Mouse (Mus musculus) lung, postnatal 36 days (tissue): ENCODE results near the gene Rpl35.

ENCODE experiments used
- DNase-seq: peaks from one replicate; pipeline ENCODE4 v3.0.0; 2022; ENCODE audit warnings: mixed read lengths

Gene Rpl35

GRCm38 (mm10) chr2:38992452-38992851 lies 13.0 kb downstream of the Rpl35 start:
- DNase-seq = no peak

DNA sequence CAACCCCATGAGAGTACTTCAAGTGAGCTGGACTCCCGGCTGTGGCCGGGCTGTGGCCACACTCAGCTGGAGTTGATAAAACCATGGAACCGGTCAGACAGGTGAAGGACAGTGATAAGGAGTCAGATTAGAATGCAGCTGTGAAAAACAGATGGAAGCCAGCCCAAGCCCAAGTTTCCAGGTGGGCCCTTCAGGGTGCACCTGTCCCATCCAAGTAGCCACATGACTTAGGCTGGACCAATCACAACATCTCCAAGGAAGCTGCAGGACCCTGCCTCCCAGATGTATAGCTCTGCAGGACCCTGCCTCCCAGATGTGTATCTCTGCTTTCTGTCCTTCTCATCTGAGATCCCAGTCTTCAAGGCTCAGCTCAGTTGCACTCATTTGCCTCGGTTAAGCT lies 13.4 kb downstream of the Rpl35 start:
- DNase-seq = no peak

- no peak for DNase-seq
Observed at GRCm38 (mm10) chr2:38988929-38989328, 16.5 kb downstream of the Rpl35 start.

DNA sequence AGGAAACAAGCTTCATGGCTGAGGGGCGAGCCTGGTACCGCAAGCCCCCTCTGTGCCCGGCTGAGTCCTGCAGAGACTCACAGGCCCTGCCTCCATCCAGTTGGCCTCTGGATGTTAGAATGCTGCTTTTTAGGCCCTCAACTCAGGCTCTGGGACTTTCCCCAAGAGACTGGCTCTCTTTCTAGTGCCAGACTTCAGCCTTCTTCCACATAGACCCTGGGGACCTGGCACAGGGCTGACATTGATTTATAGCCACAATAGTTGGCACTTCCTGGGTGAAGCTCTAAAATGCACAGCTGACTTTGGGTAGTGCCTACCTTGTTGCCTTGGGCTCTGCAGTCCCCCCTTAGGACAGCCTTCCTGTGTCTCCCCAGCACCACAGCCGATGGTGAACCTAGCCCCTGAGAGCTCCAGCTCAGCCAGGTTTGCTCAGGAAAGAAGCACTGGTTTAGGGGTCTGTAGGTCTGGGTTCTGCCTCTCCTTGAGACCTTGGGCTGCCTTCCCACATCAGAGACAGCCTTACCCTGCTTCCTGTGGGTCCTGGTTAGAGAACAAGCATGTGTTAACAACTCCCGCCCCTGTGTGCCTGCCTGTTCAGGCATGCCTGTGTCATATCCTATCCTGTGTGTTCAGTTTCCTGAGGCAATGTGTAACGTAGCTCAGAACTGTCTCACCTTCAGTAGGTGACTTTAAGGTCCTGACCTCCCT lies 17.5 kb downstream of the Rpl35 start:
- DNase-seq = no peak

DNA sequence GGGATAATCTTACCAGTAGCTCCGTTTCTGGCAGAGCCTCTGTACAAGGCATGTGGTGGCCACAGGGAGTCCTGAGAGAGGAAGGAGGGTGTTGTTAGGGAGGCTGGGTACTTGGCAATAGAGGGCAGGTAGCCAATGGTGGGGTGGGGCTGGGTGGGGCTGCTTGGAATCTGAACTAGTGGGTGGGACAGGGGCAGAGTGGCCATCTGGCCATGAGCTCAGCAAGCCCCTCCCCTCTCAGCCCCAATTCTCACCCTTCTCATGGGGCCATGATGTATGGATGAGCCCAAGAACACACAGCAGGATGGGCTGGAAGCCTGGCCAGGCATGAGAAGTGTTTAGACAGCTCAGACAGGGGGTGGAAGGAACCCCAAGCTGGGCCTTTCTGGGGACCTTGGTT lies 18.1 kb downstream of the Rpl35 start:
- DNase-seq = no peak

DNA sequence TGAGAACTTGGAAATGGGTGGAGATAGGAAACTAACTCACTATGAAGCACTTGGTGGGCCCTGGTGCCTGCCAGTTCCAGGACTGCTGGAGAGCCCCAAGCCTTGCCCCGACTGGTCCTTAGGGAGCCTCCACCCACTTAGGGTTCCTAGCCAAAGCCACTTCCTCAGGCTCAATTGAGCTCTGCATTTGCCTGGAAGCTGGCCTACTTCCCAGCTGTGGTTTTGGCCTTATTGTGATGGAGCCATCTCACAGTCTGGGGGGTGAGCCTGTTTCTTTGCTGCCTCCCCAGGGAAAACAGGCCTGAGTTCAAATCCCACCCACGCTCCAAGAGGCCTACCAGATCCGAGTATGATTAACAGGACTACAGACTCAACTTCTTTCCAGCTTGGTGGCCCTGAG lies 18.8 kb downstream of the Rpl35 start:
- peak; percentile 83 for DNase-seq

GRCm38 (mm10) chr2:38983456-38983855 lies 22.0 kb downstream of the Rpl35 start:
- DNase-seq = no peak

- DNase-seq = no peak
Observed at GRCm38 (mm10) chr2:38977837-38978236, 27.6 kb downstream of the Rpl35 start.

DNA sequence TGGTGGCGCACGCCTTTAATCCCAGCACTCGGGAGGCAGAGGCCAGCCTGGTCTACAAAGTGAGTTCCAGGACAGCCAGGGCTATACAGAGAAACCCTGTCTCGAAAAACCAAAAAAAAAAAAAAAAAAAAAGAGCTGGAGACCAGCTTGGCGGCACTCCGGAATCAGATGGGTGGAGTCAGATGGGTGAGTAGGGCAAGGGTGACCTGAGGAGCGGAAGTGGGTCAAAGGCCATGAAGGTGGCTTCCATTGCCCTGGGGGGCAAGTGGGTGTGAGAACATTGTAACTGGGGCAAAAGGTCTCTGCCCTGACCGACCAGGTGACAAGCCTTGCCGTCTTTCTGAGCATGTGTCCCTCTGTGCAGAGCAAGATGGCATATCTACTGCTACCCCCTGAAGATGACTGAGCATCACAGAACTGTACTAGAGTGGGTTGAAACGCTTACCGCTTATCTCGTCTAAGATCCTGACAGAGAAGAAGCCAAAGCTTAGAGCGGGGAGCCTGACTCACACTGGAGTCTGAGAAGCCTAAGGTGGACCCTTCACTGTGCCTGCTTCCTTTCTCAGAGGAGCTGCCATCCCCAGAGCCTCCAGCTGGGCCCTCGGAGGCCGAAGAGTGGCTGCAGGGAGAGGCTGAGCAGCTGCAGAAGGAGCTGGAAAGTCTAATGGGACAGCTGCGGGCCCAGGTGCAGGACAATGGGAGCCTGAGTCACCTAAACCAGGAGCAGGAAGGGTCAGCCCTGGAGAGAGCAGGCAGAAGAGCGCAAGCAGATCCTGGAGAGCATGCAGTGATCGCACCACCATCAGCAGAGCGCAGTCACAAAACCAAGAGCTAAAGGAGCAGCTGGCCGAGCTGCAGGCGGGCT lies 29.3 kb downstream of the Rpl35 start:
- DNase-seq = no peak

DNA sequence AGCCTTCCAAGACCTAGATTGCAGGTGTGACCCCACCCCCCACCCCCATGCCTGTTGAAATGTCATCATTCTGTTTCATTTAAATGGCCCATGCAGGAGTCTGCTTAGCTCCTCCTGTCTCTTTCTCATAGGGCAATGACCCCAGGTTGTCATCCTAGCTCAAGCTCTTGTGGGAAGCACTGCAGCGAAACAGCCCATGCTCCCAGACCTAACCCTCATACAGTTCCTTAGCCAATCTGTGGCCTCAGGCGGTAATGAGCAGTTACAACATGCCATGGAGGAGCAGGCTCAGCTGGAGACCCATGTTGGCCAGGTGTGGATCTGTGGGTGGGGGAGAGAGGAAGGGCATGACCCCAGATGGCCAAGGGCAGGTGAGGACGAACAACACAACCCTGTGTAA lies 30.2 kb downstream of the Rpl35 start:
- DNase-seq = no peak

DNA sequence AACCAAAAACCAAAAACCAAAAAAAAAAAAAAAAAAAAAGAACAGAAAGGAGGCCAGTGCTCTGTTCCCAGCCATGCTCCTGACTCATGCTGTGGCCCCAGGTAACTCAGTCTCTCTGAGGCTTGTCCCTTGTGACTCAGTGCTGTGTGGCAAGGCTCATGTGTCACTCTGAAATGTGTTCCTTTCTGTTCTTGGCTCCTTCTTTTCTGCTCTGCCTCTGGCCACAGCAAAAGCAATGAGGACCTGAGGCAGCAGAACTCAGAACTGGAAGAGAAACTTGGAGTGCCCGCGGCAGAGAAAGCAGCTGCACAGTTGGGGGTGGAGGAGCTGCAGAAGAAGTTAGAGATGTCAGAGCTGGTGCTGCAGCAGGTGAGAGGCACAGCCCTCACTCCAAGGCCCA lies 31.3 kb downstream of the Rpl35 start:
- no peak for DNase-seq

- no peak for DNase-seq
Observed at GRCm38 (mm10) chr2:38973701-38974100, 31.7 kb downstream of the Rpl35 start.

- peak; percentile 44 for DNase-seq
Observed at GRCm38 (mm10) chr2:38973223-38973622, 32.2 kb downstream of the Rpl35 start.

DNA sequence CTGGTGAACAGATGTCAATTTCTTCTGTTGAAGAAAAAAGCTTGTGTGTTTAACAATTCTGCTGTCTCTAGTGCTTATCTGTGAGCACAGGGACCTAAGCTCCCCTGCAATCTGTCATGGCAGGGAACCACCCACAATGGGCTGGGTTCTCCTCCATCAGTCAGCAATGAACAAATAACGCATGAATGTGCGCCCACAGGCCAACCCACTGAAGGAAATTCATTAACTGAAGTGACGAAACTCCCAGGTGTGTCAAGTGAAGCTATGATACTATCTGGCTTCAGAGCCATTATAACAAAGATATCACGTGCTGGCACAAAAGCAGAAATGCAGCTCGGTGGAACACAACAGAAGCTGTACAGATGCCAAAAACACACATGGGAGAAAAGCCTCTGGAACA lies 35.4 kb downstream of the Rpl35 start:
- no peak for DNase-seq

DNA sequence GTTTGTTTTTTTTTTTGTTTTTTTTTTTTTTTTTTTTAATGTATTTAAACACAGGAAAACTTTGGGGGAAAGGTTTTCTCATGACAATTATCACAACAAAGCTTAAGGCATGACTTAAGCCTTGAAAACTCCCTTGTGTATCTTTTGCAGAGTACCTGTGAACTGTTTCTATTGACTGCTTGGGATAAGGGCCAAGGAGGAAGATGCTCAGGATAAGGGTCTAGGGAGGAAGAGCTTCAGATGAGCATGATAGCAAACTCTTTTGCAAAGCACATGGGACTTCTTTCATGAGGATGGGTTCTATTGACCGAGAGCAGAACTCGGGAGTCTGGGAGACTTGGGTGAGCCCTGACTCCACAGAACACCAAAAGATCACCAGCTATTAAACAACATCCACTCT lies 35.8 kb downstream of the Rpl35 start:
- no peak for DNase-seq

DNA sequence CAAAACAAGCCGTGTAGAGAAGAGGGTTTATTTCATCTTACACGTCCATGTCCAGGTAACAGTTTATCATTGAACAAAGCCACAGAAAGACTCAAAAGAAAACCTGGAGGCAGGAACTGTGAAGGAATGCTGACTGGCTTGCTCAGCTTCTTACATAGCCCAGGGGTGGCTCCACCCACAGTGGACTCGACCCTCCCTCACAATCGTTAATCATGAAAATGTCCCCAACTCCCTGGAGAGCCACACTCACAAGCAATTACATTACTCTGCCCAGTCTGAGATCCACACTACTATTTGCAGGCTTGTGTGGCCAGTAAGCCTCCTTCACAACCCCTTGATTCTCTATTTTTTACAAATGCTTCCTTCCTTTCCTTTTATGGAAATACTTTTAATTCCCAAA lies 41.2 kb downstream of the Rpl35 start:
- DNase-seq = no peak

- DNase-seq = no peak
Observed at GRCm38 (mm10) chr2:38957671-38958223, 47.7 kb downstream of the Rpl35 start.

GRCm38 (mm10) chr2:38956062-38956461 lies 49.4 kb downstream of the Rpl35 start:
- DNase-seq = no peak

DNA sequence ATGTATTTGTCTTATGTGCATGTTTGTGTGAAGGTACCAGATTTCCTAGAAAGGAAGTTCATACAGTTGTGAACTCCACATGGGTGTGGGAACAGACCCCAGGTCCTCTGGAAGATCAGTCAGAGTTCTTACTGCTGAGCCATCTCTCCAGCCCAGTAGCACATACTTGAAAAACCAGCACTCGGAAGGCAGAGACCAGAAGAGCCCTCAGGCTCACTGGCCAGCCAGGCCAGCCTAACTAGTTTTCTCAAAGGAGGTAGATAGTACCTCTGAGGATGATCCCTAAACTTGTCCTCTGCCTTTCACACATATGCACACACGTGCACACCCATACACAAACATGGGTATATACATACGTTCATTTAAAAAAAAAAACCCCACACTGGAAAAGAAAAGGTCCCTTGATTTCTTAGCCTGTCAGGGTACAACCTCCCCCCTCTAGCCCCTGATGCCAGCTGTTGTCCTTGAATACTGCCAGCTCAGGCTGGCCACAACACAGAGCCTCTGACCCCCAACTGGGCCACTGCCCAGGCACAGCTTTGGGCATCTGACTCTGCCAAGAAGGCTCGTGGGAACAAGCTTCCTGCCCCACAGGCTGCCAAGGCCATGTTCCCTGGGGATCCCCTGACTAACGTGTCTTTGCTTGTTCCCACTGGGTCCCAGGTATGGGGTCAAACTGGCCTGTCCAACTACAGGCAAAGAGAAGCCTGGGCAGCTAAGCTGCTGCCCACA lies 52.1 kb downstream of the Rpl35 start:
- no peak for DNase-seq
